Mouse (Mus musculus) cortical plate, adult 2 months (tissue): ENCODE measurements around the gene H2afv.

ENCODE experiments used
- CTCF ChIP-seq: fragments of 200-500 bp; IDR thresholded peaks from 2 replicates; pipeline ENCODE4 v1.5.1; 2011; ENCODE audit warnings: mild to moderate bottlenecking, control low read depth, low read length; ENCODE audit not compliant: insufficient read depth; ENCODE audit errors: extremely low read depth
- POLR2A ChIP-seq: fragments of 200-500 bp; IDR thresholded peaks from 2 replicates; pipeline ENCODE4 v1.6.1; 2011; ENCODE audit warnings: mild to moderate bottlenecking, low read length, control low read depth; ENCODE audit not compliant: insufficient read depth; ENCODE audit errors: extremely low read depth

DNA sequence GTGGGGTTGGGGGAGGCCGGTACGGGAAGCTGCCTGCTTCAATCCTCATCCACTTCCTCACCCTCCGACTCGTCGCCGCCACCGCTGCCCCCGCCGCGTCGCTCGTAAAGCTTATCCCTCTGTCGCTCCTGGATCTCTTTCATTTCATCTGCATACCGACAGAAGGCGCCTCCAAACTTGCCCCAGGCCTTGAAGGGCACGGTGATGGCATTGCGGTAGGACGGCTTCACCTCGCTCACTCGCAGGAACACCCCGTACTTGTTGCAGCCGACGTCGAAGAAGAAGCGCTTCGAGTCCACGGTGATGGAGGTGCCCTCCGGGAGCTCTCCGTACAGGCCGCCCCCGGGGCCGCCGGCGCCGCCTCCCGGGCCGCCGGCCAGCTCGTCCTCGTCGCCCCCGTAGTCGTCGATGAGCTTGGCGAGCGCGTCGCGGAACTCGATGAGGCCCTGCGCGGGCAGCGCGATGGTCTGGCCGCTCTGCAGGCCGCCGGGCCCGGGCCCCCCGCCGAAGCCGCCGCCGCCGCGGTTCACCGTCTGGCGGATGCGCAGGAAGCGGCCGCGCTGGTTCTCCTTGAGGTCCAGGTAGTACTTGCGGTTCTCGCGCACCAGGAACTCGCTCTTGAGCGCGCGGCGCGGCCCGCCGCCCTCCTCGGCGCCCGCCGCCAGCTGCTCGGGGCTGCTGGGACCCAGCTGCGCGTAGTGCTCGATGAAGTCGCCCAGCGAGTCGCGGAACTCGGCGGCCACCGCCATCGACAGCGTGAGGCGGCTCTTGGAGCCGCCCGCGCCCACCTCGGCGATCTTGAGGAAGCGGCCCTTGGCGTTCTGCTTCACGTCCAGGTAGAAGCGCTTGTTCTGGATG lies 30.9 kb upstream of the H2afv start:
- TF ChIP-seq CTCF (no peak), POLR2A (no peak)
